Mouse (Mus musculus) c-Kit-positive CD71-positive TER-119-negative erythroid progenitor cells, embryonic 14.5 days (primary cell): Measurements from ENCODE around the gene Pkp1.
A peak's percentile ranks its signal among the peaks of the same experiment; 100 is the strongest.

Source experiments
- DNase-seq: peaks from one replicate; pipeline ENCODE4 v3.0.0-alpha.2; 2013; ENCODE audit warnings: low read depth

The Pkp1 gene

DNA sequence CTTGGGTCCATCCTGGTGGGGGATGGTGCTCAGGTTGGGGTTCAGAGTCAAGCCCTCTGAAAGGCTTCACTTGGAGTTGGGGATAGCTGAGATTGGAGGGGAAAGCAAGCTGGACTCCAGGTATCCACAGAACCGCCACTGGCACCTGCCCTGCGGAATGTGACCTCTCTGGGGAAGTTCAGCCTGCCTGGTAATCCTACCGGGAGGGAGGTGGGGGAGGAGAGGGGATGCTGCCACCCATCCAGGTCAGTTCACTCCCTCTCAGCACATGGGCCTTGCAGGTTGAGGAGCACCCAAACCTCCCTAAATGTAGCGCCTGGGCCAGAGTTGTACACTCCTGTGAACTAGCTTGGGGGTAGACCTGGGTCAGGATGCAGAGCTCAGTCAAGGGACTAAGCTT lies 62.9 kb downstream of the Pkp1 start:
- no peak for DNase-seq

DNA sequence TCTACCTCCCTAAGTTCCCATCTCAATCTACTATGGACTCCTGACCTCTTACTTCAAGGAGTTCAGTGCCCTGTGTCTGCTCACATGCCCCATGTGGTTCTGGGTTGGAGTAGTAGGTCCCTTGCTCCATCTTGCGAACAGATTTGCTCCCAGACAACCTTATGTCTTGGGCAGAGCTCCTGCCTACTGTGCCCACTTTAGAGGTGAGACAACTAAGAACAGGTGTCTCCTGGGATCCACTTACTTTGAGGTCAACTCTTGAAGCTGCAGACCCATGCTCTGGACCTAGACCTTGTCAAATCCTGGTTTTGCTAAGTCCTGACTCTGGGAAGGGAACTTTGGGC lies 63.7 kb downstream of the Pkp1 start:
- no peak for DNase-seq

DNA sequence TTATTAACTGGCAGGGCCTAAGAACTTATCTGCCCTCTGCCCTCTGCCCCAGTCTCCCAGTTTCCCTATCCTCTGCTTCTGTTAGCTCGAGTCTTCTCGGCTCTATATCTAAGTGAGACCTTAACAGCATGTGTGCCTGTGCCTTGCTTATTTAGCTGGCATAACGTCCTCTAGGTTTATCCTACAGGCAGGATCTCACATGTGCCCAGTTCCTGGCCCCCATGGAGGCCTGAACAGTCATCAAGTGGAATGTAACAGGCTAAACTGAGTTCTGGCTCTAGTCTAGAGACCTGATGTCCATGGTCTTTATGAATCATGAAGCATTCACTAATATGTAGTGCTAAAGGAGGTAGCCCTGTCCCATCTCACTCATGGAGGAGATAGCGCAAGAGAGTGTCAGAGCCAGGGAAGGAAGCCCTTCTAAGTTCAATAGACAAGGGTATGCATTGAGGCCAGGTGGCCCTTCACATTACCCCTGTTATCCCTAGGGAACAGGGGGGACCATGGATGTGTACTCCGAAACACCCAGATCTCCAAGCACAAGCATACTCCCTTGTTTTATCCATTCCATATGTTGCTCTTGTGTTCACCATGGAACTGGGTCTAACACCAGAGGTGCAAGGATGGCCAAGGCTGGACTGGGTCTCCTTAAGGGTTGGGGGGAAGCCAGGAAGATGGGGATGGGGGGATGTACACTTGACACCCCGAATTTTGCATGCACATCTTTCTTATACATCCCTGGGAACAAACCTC lies 64.2 kb downstream of the Pkp1 start:
- DNase-seq, result no peak

DNA sequence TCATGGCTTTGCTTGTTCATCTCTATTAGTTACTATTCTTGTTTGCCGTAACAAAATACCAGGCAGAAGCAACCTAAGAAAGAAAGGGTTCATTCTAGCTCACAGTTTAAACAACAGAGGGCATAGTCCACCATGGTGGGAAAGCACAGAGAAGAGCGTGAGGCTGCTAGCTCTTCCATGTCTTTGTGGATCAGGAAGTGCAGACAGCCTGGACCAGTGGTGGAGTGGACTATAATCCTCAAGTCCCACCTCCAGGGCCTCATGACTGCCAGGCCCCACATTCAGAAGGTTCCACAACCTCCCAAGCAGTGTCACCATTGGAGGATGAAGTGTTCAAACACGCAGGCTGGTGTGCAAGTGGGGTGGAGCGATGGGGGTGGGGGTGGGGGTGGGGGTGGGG lies 65.8 kb downstream of the Pkp1 start:
- no peak for DNase-seq

DNA sequence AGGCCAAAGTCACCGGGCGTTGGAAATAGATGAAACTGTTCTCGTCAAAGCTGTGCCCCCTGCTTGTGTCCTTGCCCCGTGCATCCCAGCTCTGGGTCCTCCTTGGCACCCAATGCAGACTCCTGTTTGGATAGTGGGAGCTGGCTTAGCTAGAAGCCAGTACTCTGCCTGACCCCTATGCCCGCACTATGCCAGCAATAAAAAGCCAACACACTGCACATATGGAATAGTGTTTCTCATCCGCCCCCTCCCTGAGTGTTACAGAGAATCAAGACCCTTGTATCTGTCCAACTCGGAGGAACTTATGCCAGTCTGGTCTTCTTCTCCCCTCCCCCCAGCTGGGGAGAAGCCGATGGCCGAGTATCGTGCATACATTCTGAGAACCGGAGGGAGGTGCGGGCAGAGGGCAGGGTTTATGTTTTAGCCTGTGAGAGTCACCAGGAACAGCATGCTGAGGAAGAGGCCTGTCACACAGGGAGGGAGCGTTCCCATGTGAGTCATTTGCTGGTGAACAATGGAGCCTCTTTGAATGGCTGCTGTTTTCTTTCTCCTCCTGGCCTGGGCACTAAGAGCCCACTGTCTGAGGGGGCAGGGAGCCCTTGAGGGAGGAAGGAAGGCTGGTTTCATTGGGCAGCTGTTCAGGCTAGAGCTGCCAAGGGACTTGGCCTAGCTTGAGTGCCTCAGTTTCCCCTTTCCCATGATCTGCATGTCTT lies 66.8 kb downstream of the Pkp1 start:
- no peak for DNase-seq

DNA sequence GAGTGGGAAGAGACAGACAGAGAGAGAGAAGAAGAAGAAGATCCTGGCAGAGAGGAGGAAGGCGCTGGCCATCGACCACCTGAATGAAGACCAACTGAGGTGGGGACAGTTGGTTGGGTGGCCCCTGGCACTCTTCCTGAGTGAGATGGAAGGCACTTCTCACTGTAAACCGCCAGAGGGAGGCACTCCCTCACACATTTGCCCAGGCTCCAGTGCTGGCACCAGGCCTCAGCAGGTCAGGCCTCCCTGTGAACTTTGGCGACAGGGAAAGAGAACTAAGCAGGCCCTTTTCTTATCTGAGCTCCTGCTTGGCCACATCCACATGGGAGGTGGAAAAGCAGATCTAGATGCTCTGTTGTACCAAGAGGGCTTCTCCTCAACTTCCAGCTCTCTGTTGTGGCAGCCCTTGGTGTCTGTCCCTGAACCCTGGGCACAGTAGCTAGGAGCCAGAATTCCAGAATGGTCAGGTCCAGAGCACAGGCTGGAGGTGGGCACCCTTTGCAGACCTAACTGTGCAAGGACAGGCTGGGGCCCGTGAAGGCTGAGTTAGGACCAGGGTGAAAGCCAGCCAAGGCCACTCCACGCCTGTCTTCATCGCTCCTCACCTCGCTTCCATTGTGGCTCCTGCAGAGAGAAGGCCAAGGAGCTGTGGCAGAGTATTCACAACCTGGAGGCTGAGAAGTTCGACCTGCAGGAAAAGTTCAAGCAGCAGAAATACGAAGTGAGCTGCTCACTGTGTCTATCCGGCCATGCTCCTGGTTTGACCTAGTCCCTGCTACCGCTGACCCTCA lies 68.1 kb downstream of the Pkp1 start:
- DNase-seq, result no peak

DNA sequence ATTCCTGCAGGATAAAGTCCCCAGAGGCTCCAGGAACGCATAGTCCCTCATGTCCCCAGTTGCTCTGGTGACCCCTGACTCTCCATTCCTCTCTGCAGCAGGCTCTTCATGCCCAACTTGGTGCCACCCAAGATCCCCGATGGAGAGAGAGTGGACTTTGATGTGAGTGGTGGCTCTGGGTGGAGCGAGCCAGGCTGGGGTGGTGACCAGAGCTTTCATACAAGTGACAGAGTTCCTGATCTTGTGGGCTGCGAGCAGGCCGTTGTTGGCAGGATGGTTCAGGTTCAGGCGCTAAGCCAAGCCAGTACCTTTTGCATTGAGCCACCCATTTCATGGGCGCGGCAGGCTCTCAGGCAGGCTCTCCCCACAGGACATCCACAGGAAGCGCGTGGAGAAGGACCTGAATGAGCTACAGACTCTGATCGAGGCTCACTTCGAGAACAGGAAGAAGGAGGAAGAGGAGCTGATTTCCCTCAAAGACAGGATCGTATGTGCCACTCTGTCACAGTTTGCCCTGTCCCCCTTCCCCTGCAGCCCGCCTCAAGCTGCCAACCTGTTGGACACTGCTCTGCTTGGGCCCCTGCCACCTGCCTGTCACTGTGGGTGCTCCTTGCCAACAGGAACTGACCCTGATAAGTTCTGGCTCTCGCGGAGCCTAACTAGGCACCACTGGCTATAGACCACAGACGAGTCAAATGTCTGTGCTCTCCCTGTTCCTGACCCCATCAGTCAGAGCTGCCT lies 71.2 kb downstream of the Pkp1 start:
- DNase-seq, result no peak

DNA sequence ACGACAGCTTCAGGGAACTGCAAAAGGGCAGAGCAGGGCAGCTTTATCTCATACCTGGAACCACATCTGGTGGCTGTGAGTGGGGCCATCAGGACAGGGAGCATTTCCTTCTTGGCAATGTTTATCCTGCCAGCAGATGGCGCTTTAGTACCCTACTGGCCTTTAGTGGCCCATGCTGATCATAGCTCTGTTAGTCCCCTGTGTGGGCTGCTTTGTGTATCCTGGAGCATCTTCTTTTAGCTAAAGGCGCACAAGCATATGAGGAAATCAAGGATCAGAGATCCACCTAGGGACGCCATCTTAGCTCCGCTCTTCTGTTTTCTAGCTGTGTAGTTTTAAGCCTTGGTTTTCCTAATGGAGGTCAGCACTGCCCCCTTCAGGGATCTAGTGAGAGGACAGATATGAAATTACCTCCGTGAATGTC lies 71.9 kb downstream of the Pkp1 start:
- DNase-seq, result peak; percentile 67

DNA sequence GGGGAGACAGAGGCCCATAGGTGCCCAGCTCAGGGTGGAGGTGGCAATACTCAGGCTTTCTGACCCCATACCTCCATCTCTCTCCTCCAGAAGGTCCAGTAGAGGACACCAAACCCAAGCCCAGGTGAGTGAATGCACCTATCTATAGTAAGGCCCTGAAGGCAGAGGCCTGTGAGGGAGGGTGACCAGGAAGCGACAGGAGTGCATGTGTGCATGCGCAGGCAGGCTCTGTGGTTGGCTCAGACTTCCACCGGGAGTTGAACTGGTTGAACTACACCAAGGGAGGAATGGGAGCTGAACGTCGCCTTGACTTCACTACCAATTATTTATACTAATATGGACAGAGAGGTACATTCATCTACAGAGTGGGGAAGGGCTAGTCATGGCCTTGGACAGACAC lies 72.4 kb downstream of the Pkp1 start:
- DNase-seq, result no peak

DNA sequence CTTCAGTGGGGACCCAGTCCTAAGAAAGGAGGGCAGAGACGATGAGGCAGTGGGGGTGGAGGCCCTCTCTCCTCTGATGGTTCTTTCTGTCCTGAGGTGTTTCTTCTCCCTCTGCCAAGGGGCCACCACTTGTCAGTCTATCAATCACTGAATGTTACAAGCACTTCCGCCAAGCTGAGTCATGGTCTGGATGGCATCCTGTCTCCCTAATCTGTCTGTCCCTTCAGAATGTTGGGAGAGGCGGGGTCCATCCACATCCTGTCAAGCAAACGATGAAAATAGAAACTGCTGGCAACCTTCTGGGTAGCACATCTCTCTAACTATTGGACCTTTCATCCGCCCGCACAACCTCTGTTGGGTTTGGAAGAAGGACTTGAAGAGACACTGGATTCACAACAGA lies 74.5 kb downstream of the Pkp1 start:
- DNase-seq, result no peak

DNA sequence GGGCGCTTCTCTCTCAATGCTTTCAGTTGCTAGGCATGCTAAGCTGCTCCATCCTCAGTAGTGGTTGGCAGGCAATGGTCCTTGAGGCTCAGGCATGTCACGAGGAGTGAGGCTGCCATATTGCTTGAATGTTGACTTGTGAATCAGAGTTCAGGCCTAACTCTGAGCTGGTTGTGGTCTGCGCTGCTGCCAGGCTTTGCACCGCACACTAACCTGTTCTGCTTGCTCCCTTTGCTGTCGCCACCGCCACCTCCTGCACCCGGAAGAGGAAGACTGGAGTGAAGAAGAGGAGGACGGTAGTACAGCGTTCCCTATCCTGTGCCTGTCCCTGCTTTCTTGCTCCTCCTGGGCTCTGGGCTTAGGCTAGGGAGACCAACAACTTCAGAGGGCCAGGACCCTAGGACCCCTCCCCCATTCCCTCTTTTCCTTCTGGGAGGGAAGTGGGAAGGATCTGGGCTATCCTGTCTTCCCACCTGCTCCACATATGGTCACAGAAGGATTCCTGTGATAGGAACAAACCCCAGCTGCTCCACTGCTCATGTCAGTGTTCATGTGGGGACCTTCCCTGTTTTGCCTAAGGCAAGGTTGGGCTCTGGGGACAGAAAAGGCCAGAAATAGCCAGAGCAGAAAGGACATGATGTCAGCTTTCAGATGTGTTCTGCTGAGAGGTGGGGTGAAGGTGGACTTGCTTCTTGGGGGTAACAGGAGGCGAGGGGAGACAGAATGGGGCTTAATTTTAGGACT lies 75.3 kb downstream of the Pkp1 start:
- DNase-seq, result no peak

DNA sequence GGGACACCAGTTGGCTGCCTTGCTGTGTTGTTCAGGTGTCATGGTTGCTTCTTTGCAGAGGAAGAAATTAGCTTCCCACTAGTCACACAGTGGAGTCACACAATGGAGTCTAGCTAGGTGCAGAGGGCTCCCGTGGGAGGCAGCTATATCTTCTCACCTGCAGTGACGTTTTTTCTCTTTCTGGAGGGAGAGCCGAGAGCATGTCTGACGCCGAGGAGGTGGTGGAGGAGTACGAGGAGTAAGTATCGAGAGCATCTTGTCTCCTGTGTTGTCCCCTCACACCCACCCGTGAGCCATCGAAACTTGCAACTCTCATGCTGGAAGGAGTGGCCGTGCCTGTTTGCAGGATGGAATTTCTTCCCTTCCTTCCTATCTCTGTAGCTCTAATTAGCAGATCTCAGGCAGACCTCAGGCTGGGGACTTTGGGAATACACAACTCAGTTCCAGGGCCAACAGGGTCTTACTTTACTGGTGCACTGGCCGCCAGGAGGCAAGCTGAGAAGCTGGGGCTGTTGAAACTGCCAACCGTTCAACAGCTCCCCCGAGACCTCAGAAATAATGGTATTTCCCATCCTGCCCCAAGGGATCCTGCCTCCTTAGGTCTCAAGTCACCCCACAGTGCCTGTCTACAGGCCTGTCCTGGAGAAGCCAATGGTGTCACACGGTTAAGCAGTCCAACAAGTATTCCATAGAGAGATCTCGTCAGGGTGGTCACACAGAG lies 78.2 kb downstream of the Pkp1 start:
- no peak for DNase-seq

DNA sequence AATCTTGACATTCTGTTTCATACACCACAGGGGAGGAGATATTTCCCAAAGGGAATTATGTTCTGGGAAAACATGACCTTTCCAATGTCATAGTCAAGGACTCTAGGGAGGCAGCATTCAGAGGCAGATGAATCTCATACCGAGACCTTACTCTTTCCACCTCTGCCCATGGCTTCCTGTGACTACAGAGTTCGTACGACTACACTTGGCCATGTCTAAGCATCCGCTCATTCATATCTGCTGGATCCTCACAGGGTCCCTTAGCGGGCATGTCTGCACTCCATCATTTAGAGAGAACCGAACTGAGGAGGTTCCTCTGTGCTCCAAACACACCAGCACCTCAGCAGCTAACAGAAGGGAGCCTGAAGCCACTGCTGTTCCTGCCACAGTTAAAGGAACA lies 79.9 kb downstream of the Pkp1 start:
- DNase-seq, result no peak

DNA sequence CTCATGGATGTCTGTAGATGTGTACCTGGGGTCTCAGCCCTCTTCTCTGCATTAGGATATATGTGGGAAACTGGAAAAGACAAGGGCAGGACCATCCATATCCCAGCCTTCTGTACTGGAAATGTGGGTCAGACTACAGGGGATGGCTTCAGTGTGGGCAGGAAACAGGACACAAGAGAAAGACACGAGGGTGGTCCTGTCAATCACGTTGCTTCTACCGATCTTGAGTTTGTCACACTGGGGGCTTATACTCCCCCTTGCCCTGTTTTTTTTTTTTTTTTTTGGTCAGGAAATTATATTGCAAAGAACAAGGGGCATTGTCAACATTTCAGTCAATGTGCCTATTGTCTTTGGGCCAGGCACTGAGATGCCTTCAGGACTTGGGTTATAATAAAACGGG lies 80.4 kb downstream of the Pkp1 start:
- DNase-seq, result no peak

DNA sequence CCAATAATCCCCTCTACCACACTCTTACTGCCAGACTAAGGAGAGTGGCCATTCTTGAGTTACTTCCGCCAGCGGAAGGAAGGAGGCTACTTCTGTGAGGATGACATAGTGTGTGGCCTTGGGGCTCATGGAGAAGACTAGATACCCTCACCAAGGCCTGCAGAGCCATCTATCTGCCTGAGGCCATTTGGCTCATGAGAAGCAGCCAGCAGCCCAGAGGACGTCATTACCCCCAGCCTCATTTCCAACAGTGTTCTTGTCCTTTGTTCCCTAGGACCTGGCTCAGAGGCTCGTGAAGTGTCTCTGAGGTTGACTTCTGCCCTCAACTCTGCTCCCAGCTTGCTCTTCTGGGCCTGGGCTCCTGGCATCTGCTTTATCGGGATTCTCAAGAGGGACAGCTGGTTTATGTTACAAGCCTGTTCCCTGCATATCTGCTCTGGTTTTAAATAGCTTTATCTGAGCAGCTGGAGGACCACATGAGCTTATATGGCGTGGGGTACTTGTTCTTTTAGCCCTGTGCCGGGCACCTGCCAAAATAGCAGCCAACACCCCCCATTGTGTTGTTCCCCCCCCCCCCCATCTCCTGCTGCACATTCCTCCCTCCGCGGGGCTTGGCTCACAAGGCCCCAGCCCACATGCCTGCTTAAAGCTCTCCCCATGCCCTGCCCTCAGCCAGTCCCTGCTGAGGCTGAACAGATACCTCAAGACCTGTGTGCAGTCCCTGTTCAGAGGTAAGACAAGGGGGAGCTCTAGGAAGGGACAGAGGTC lies 83.1 kb downstream of the Pkp1 start, which contains the start of gene Tnnt2:
Gene Tnnt2, plus strand, starts transcription at position 639 of the 768 bp plus-strand sequence.
- no peak for DNase-seq

DNA sequence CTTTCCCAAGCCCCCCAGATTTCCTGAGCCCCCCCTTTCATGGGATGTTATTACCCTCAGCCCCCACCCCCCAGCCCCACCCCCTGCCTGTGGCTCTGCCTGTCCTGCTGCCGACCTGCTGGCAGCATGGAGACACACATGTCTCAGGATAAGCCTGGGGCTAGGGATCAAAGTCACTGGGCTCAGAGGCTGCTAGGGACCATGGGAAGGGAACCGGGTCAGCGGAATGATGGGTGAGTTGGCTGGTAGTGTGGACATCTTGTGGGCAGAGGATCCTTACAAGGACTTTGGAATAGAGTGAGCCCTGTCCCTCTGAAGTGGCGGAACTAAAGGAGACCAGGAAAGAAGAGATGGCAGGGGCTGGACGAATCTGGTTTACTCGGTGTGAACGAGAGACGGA lies 84.0 kb downstream of the Pkp1 start:
- DNase-seq, result no peak

DNA sequence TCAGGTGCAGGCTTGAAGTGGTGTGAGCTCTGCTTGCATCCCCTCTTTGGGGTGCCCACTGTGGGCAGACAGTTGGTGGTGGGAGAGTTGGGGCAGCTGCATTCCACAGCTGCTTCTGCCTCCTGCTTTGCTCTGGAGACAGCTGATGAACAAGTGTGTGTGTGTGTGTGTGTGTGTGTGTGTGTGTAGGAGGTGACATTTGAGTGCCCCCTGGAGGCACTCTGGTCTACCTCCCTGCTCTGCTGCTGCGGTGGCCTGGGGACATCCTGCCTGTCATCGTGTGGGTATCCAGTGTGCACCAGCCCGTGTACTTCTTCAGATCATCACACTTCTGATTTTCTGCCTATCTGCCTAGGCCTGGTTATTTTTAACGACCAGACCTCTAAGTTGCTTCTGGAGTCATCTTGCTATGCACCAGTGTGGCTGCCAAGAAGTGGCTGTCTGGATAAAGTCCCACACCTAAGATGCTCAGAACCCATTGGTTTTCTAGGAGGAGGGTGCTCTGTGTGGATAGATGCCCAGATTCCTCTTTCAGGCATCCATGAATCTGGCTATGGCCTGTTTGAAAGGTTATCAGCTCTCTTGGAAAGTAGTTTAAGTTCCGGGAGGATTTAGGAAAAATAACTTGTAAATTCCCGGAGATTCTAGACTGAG lies 84.7 kb downstream of the Pkp1 start:
- no peak for DNase-seq

DNA sequence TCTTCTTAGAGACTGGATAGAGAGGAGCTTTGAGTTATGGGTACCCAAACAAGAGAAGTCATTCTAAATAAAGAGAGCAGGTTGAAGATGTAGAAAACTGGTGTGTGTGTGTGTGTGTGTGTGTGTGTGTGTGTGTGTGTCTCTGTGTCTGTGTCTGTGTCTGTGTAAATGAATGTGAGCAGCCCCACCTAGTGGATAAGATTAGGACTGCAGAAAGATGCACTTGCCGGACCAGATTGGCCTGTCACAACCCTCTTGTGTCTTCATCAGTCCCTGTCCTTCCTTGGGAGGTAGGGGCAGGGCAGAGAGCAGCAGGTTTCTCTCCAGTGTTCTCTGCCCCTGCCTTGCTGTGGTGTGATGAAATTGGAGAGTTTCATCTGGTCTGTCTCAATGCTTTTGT lies 90.1 kb downstream of the Pkp1 start:
- DNase-seq, result peak; percentile 44

DNA sequence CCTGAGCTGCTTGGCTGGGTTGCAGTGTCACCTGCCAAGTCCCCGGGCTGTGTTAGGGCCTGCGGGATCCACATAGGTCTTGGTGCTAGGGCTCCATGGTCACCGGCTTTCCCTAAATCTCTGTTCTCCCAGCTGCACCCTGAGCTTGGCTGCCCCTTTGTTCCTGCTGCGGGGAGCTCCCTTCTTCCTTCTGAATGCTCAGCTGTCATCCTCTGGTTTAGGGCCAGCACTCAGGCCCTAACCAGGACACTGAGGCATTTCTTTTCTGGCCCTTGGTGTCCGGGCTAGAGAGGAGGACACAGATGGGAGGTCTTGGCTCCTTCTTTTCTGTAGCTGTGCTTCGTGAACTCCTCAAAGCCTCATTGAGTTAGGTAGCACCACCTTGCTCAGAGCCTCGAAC lies 97.2 kb downstream of the Pkp1 start:
- no peak for DNase-seq
